In genomic region chr17:27576056-27576455, GRCm38 (mm10) we compare ENCODE assay signal across 33 mouse cellular contexts. TPM values are rescaled to one million over a fixed set of nuclear protein-coding genes. Genes with fewer than 3 reads are reported as not detected.
DNase-seq lines count a peak whose midpoint lies in the region; ATAC-seq and TF ChIP-seq lines count a peak whose summit lies in the region.
"Had no signal": no experiment of that assay in that cellular context is flagged by ENCODE, and none has a peak within 500 bp of the region (broad histone marks: within the 10 kb centered on the region; RNA-seq: fewer than 3 reads in every experiment).

No protein-coding gene starts in this region.

- no peaks in the 10 kb centered on the region for H3K27me3 ChIP-seq in lung, postnatal 0 days (replicated peaks; ENCODE audit: insufficient read depth, low read length)
- H3K27me3 ChIP-seq in limb, embryonic 15.5 days: no peaks in the 10 kb centered on the region
- no peaks in the 10 kb centered on the region for H3K27me3 ChIP-seq in heart, adult 2 months (ENCODE audit: control insufficient read depth, insufficient read depth, low read length)
- H3K27me3 ChIP-seq: CH12.LX; embryonic facial prominence, embryonic 15.5 days; forebrain, embryonic 13.5 days; heart, embryonic 13.5 days; lung, embryonic 15.5 days had no signal

- H3K79me2 ChIP-seq in heart, adult 2 months (replicated peaks; ENCODE audit: control insufficient read depth, insufficient read depth, low read length): no peaks in the 10 kb centered on the region

- peaks cover 8% of the 10 kb centered on the region; the same call in 1 of the 2 replicates for H3K36me3 ChIP-seq in lung, postnatal 0 days (ENCODE audit: insufficient read depth, low read length)
- peaks cover 51% of the 10 kb centered on the region for H3K36me3 ChIP-seq in limb, embryonic 15.5 days
- H3K36me3 ChIP-seq in heart, adult 2 months (ENCODE audit: control insufficient read depth, insufficient read depth, low read length): no peaks in the 10 kb centered on the region

- no peak for TF ChIP-seq CTCF in gastrocnemius, adult 2 months (IDR thresholded peaks at IDR 0.05)
- no peak for TF ChIP-seq CTCF in lung, postnatal 0 days (IDR thresholded peaks at IDR 0.05)
- no peak for TF ChIP-seq CTCF in heart, adult 2 months (IDR thresholded peaks at IDR 0.05)

- peak overlapping the region; percentile 79 for H3K27ac ChIP-seq in gastrocnemius, adult 2 months
- no peak overlapping the region for H3K27ac ChIP-seq in lung, postnatal 0 days (ENCODE audit: low read length)
- H3K27ac ChIP-seq in limb, embryonic 15.5 days: 0 out of 2 replicates have a peak overlapping the region, but pooled peaks have one; percentile 72
- no peak overlapping the region; the same call in 1 of the 2 replicates for H3K27ac ChIP-seq in heart, adult 2 months
- H3K27ac ChIP-seq: embryonic facial prominence, embryonic 10.5 days; embryonic facial prominence, embryonic 15.5 days; forebrain, embryonic 13.5 days; hindbrain, embryonic 10.5 days; liver, embryonic 14.5 days; macrophage had no signal

- intact Hi-C loops in gastrocnemius, adult 2 months (cut with DNase I): no loop called here
- intact Hi-C loops in heart, adult 2 months (cut with DNase I): no loop called here

- H3K4me1 ChIP-seq in lung, postnatal 0 days (ENCODE audit: insufficient read depth, low read depth, low read length): no peaks in the 10 kb centered on the region
- peaks cover 23% of the 10 kb centered on the region for H3K4me1 ChIP-seq in limb, embryonic 15.5 days
- peaks cover 14% of the 10 kb centered on the region for H3K4me1 ChIP-seq in heart, adult 2 months (ENCODE audit: control insufficient read depth, insufficient read depth, low read length)
- H3K4me1 ChIP-seq: embryonic facial prominence, embryonic 10.5 days; embryonic facial prominence, embryonic 15.5 days; forebrain, embryonic 13.5 days had no signal

- ATAC-seq in lung, postnatal 0 days: peak; percentile 25; the same call in 1 of the 2 replicates
- no peak for ATAC-seq in limb, embryonic 15.5 days (ENCODE audit: insufficient number of reproducible peaks, low FRiP score, low TSS enrichment, low read depth)
- ATAC-seq: forebrain, embryonic 13.5 days; hindbrain, embryonic 16.5 days had no signal

- DNase-seq in gastrocnemius, adult 2 months: no peak
- no peak for DNase-seq in gastrocnemius, postnatal 10 days
- peak; percentile 44 for DNase-seq in lung, postnatal 0 days (ENCODE audit: low spot score)
- DNase-seq in lung, postnatal 36 days: no peak
- no peak for DNase-seq in T-cell, adult 2 months (ENCODE audit: low spot score)
- no peak for DNase-seq in heart, adult 2 months
- DNase-seq: adrenal gland, adult 8-10 months; cerebellum, postnatal 14 days; gastrocnemius, postnatal 36 days; kidney, adult 11 months; kidney, postnatal 14 days; liver; midbrain, embryonic 14.5 days; right cerebral cortex, adult 18-20 months; spleen, adult 18-20 months; thymus, postnatal 14 days had no signal

- TF ChIP-seq POLR2A in heart, adult 2 months (IDR thresholded peaks at IDR 0.05; ENCODE audit: insufficient read depth, low read depth, low read length): no peak

- no peak overlapping the region for H3K4me3 ChIP-seq in gastrocnemius, adult 2 months
- no peak overlapping the region for H3K4me3 ChIP-seq in lung, postnatal 0 days (ENCODE audit: low read depth, low read length)
- no peak overlapping the region for H3K4me3 ChIP-seq in limb, embryonic 15.5 days
- H3K4me3 ChIP-seq in heart, adult 2 months: no peak overlapping the region
- H3K4me3 ChIP-seq: embryonic facial prominence, embryonic 10.5 days; embryonic facial prominence, embryonic 15.5 days; forebrain, embryonic 13.5 days; heart, embryonic 13.5 days; hindbrain, embryonic 10.5 days; lung, embryonic 15.5 days had no signal

- H3K4me2 ChIP-seq in lung, postnatal 0 days (replicated peaks; ENCODE audit: low read depth, low read length): no peak overlapping the region
- no peak overlapping the region for H3K4me2 ChIP-seq in limb, embryonic 15.5 days
- H3K4me2 ChIP-seq: embryonic facial prominence, embryonic 15.5 days; forebrain, embryonic 13.5 days; heart, embryonic 13.5 days; lung, embryonic 15.5 days had no signal

- H3K9me3 ChIP-seq in lung, postnatal 0 days (ENCODE audit: low read length): no peaks in the 10 kb centered on the region
- H3K9me3 ChIP-seq in limb, embryonic 15.5 days: no peaks in the 10 kb centered on the region
- H3K9me3 ChIP-seq: embryonic facial prominence, embryonic 10.5 days; embryonic facial prominence, embryonic 15.5 days; forebrain, embryonic 13.5 days; heart, embryonic 13.5 days; hindbrain, embryonic 10.5 days; lung, embryonic 15.5 days had no signal

- no peak overlapping the region for H3K9ac ChIP-seq in lung, postnatal 0 days (replicated peaks; ENCODE audit: low read depth)
- no peak overlapping the region for H3K9ac ChIP-seq in limb, embryonic 15.5 days
- H3K9ac ChIP-seq in heart, adult 2 months (ENCODE audit: low read depth, low read length): no peak overlapping the region
- H3K9ac ChIP-seq: embryonic facial prominence, embryonic 15.5 days; forebrain, embryonic 13.5 days; heart, embryonic 13.5 days; liver, embryonic 14.5 days; lung, embryonic 15.5 days had no signal

- WGBS in lung, postnatal 0 days: 61% methylated on average over 7 of the region's 7 CpGs
- 74% methylated on average over 7 of the region's 7 CpGs for WGBS in limb, embryonic 15.5 days
- WGBS in heart, adult 2 months: 67% methylated on average over 7 of the region's 7 CpGs

- no peak for TF ChIP-seq EP300 in lung, postnatal 0 days (IDR thresholded peaks at IDR 0.05)
- no peak for TF ChIP-seq EP300 in heart, adult 2 months (IDR thresholded peaks at IDR 0.05; ENCODE audit: insufficient read depth, low read depth, low read length)

RNA-seq across cellular contexts. Expression of gene AI413582, which starts 10.5 kb away (rescaled TPM):
- total RNA-seq in gastrocnemius, adult 2 months (2021): 1 to 10 TPM; 3.0 to 3.3 TPM
- total RNA-seq in gastrocnemius, postnatal 10 days (2021): 1 to 10 TPM; 3.5 to 4.7 TPM
- polyA plus RNA-seq in lung, postnatal 0 days (2015; fragmentation: Nextera tagmentation; extraction: Ambion mirVana): 30.8 and 38.6 TPM in 2 replicates
- 28.4 TPM in 2 replicates for polyA plus RNA-seq in limb, embryonic 15.5 days (2015; fragmentation: Nextera tagmentation; extraction: Ambion mirVana)
- total RNA-seq in heart, adult 2 months (2021): 1 to 10 TPM; 9.1 TPM
- polyA plus RNA-seq in heart, adult 2 months (2012; rRNA removed): 14.1 and 22.4 TPM in 2 replicates

RNA-seq across cellular contexts. Expression of gene Hmga1, which starts 19.8 kb away (rescaled TPM):
- 10 to 100 TPM; 29.6 to 34.1 TPM for total RNA-seq in gastrocnemius, adult 2 months (2021)
- 10 to 100 TPM; 24.9 to 27.0 TPM for total RNA-seq in gastrocnemius, postnatal 10 days (2021)
- 41.2 and 50.6 TPM in 2 replicates for polyA plus RNA-seq in lung, postnatal 0 days (2015; fragmentation: Nextera tagmentation; extraction: Ambion mirVana)
- polyA plus RNA-seq in limb, embryonic 15.5 days (2015; fragmentation: Nextera tagmentation; extraction: Ambion mirVana): 161 and 167 TPM in 2 replicates
- total RNA-seq in heart, adult 2 months (2021): 10 to 100 TPM; 47.5 to 48.2 TPM
- polyA plus RNA-seq in heart, adult 2 months (2012; rRNA removed): 73.8 and 78.0 TPM in 2 replicates

RNA-seq across cellular contexts. Expression of gene Nudt3, which starts 47.2 kb away (rescaled TPM):
- 100 to 1,000 TPM; 222 to 261 TPM for total RNA-seq in gastrocnemius, adult 2 months (2021)
- total RNA-seq in gastrocnemius, postnatal 10 days (2021): 100 to 1,000 TPM; 267 to 291 TPM
- polyA plus RNA-seq in lung, postnatal 0 days (2015; fragmentation: Nextera tagmentation; extraction: Ambion mirVana): 47.6 and 54.1 TPM in 2 replicates
- polyA plus RNA-seq in limb, embryonic 15.5 days (2015; fragmentation: Nextera tagmentation; extraction: Ambion mirVana): 84.9 and 85.0 TPM in 2 replicates
- total RNA-seq in heart, adult 2 months (2021): 100 to 1,000 TPM; 330 to 346 TPM
- polyA plus RNA-seq in heart, adult 2 months (2012; rRNA removed): 143 and 189 TPM in 2 replicates

RNA-seq across cellular contexts. Expression of gene Grm4, which starts 54.9 kb away (rescaled TPM):
- not detected for total RNA-seq in gastrocnemius, adult 2 months (2021)
- under 1 TPM; 0.16 to 0.32 TPM for total RNA-seq in gastrocnemius, postnatal 10 days (2021)
- not detected in 2 replicates for polyA plus RNA-seq in lung, postnatal 0 days (2015; fragmentation: Nextera tagmentation; extraction: Ambion mirVana)
- 0.54 and 0.55 TPM in 2 replicates for polyA plus RNA-seq in limb, embryonic 15.5 days (2015; fragmentation: Nextera tagmentation; extraction: Ambion mirVana)
- total RNA-seq in heart, adult 2 months (2021): under 1 TPM; 0.13 to 0.16 TPM
- polyA plus RNA-seq in heart, adult 2 months (2012; rRNA removed): 0.47 and 0.53 TPM in 2 replicates
- total RNA-seq: CH12.LX had no signal
- polyA plus RNA-seq: C2C12, macrophage had no signal

RNA-seq across cellular contexts. Expression of gene RPS10-NUDT3, which starts 59.0 kb away (rescaled TPM):
- total RNA-seq in gastrocnemius, adult 2 months (2021): 1 to 10 TPM in 1 of 2 experiments, not detected in 1; 1.4 TPM
- total RNA-seq in gastrocnemius, postnatal 10 days (2021): not detected
- polyA plus RNA-seq in lung, postnatal 0 days (2015; fragmentation: Nextera tagmentation; extraction: Ambion mirVana): not detected in 2 replicates
- not detected in 2 replicates for polyA plus RNA-seq in limb, embryonic 15.5 days (2015; fragmentation: Nextera tagmentation; extraction: Ambion mirVana)
- not detected for total RNA-seq in heart, adult 2 months (2021)
- polyA plus RNA-seq in heart, adult 2 months (2012; rRNA removed): not detected in 2 replicates
- total RNA-seq: adrenal gland, adult 8-10 months; adrenal gland, postnatal 4 days; CH12.LX; ES-E14; gastrocnemius, postnatal 36 days; left cerebral cortex, postnatal 36 days had no signal
- polyA plus RNA-seq: C2C12; embryonic facial prominence, embryonic 10.5 days; embryonic facial prominence, embryonic 15.5 days; forebrain, embryonic 13.5 days; heart, embryonic 13.5 days; hindbrain, embryonic 16.5 days; kidney, embryonic 14.5 days; liver, embryonic 14.5 days; lung, embryonic 15.5 days; macrophage; midbrain, embryonic 14.5 days; neural tube, embryonic 11.5 days had no signal

Comparison
In these comparisons a context has a peak if more than half of its experiments do, and no peak if none do; other contexts are left out.
1. H3K27ac ChIP-seq: peak in gastrocnemius, adult 2 months (single experiment) and limb, embryonic 15.5 days (single experiment); none in lung, postnatal 0 days (single experiment) and heart, adult 2 months (single experiment).